25 mouse cellular contexts compared by ENCODE assay signal in the genomic region with DNA sequence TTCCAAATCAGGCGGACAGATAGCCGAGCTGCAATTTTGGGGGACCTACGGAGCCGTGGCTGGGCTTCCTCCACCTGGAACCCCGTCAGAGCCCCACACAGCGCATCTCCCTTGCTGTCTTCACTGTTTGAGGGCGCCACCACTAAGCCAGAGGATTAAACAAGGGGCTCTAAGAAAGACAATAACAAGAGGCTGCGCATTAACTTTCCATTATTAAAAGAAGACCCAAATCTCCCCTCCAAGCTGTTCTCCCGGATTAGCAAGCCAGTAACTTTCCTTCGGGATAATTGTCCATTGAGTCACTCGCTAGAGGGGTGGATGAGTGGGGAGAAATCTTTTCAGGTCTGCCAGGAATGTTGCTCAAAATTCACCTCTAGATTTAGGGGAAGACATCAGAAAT. TPM values are rescaled to one million over a fixed set of nuclear protein-coding genes. Genes with fewer than 3 reads are reported as not detected.
"Had no signal": no experiment of that assay in that cellular context is flagged by ENCODE, and none has a peak within 500 bp of the region (broad histone marks: within the 10 kb centered on the region; RNA-seq: fewer than 3 reads in every experiment).

No protein-coding gene starts in this region.

- H3K36me3 ChIP-seq: liver, embryonic 13.5 days; liver, embryonic 15.5 days; lung, embryonic 15.5 days; neural tube, embryonic 12.5 days; stomach, embryonic 15.5 days had no signal

- H3K9ac ChIP-seq: liver, embryonic 13.5 days; liver, embryonic 15.5 days; liver, postnatal 0 days; lung, embryonic 15.5 days; neural tube, embryonic 12.5 days; stomach, embryonic 15.5 days had no signal

- H3K4me2 ChIP-seq: liver, embryonic 13.5 days; liver, embryonic 15.5 days; lung, embryonic 15.5 days; neural tube, embryonic 12.5 days; stomach, embryonic 15.5 days had no signal

- ATAC-seq: liver, postnatal 0 days; lung, postnatal 0 days had no signal

- H3K4me3 ChIP-seq: liver, embryonic 13.5 days; liver, embryonic 15.5 days; lung, embryonic 15.5 days; megakaryocyte, embryonic 14.5 days; neural tube, embryonic 12.5 days; stomach, embryonic 15.5 days had no signal

- H3K9me3 ChIP-seq: liver, embryonic 13.5 days; liver, embryonic 15.5 days; lung, embryonic 15.5 days; neural tube, embryonic 12.5 days; stomach, embryonic 15.5 days had no signal

- DNase-seq: liver, embryonic 13.5 days; liver, postnatal 0 days; lung, adult 2 months; lung, postnatal 14 days; lung, postnatal 36 days; midbrain, embryonic 14.5 days; right cerebral cortex, postnatal 14 days; thymus, adult 2 months; thymus, postnatal 25 days; thymus, postnatal 4 days had no signal

- H3K27ac ChIP-seq: liver, embryonic 13.5 days; liver, embryonic 15.5 days; lung, embryonic 15.5 days; macrophage; neural tube, embryonic 12.5 days; stomach, embryonic 15.5 days; stomach, postnatal 0 days had no signal

- H3K4me1 ChIP-seq: liver, embryonic 13.5 days; liver, embryonic 15.5 days had no signal

RNA-seq across cellular contexts. Expression of a gene that starts 1.1 kb away (rescaled TPM):
- total RNA-seq: megakaryocyte progenitor cell, adult 5-6 weeks; midbrain, postnatal 0 days; monocyte, adult 5-6 weeks; neutrophil, adult 5-6 weeks had no signal
- polyA plus RNA-seq: liver, embryonic 13.5 days; liver, embryonic 15.5 days; liver, postnatal 0 days; lung, adult 2 months; lung, embryonic 15.5 days; lung, postnatal 0 days; macrophage; midbrain, embryonic 14.5 days; spleen, adult 2 months; stomach, embryonic 15.5 days; stomach, postnatal 0 days; testis, adult 2 months; thymus, adult 2 months; urinary bladder, adult 2 months had no signal
